Mouse (Mus musculus) neural tube, embryonic 14.5 days (tissue): ENCODE measurements at regions not wholly inside any gene's neighbourhood (a gene's known extent, or its start where the extent isn't known, plus 50 kb on each side); places are given as distances from the start of the nearest gene placed in this dataset.

Experiments used
- ATAC-seq: fragments of 200-750 bp; cut with Nextera tagmentation; 2 replicates; pipeline ENCODE4 v1.8.0; 2017; ENCODE audit warnings: low read depth, mild to moderate bottlenecking, moderate TSS enrichment, moderate library complexity
- H3K27ac ChIP-seq: fragments of 300-500 bp; sonication (generic); 2 replicates; pipeline ENCODE4 v1.5.1; 2014; ENCODE audit warnings: low read depth, mild to moderate bottlenecking, control low read depth, low read length, moderate library complexity, mixed read lengths
- H3K27me3 ChIP-seq: fragments of 300-500 bp; sonication (generic); 2 replicates; pipeline ENCODE4 v1.6.1; 2014; ENCODE audit warnings: low read length; ENCODE audit not compliant: control insufficient read depth, insufficient read depth
- H3K36me3 ChIP-seq: fragments of 300-500 bp; sonication (generic); 2 replicates; pipeline ENCODE4 v1.6.1; 2014; ENCODE audit warnings: low read length, mixed read lengths; ENCODE audit not compliant: control insufficient read depth, insufficient read depth
- H3K4me1 ChIP-seq: fragments of 300-500 bp; sonication (generic); 2 replicates; pipeline ENCODE4 v1.6.1; 2014; ENCODE audit warnings: low read length; ENCODE audit not compliant: control insufficient read depth, insufficient read depth
- H3K4me2 ChIP-seq: fragments of 300-500 bp; sonication (generic); 2 replicates; pipeline ENCODE4 v1.6.1; 2014; ENCODE audit warnings: mild to moderate bottlenecking, low read depth, low read length, control low read depth
- H3K4me3 ChIP-seq: fragments of 300-500 bp; sonication (generic); 2 replicates; pipeline ENCODE4 v1.5.1; 2014; ENCODE audit warnings: low read depth, low read length, control low read depth, mixed read lengths
- H3K9ac ChIP-seq: fragments of 300-500 bp; sonication (generic); replicated peaks from 2 replicates; pipeline ENCODE4 v1.6.1; 2014; ENCODE audit warnings: low read depth, mild to moderate bottlenecking, control low read depth, low read length, mixed read lengths
- H3K9me3 ChIP-seq: fragments of 300-500 bp; sonication (generic); 2 replicates; pipeline ENCODE4 v1.6.1; 2016; ENCODE audit warnings: low read length; ENCODE audit not compliant: control insufficient read depth
- WGBS: fragments of 180-500 bp; shearing (Covaris S2); extraction: QIAGEN DNeasy Blood & Tissue Kit; methylation state at CpG from one replicate; pipeline ENCODE4 v1.1.7; 2014; 5-methylcytosine and 5-hydroxymethylcytosine counted together

DNA sequence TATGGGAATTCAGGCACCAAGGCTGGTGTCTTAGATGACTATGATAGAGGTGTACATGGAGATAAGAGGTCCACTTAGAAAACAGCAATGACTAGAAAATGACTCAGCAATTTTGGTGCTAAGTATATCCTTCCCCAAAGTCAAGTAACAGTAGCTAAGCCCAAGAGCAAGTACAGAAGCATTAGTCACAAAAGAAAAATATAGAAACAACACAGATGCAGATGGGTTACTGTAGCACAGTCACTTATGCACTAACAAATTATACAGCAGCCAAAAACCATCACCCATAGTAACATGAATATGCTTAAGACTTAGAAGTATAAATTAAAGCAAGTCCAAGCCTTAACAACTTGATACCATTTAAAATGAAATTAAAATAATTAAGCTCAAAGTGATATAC, 378.5 kb upstream of the Meis2 start:
- no peak overlapping the region for H3K4me2 ChIP-seq
- H3K9me3 ChIP-seq, result no peaks in the 10 kb centered on the region
- H3K27ac ChIP-seq, result no peak overlapping the region
- no peak overlapping the region for H3K9ac ChIP-seq
- no peak overlapping the region for H3K4me3 ChIP-seq
- H3K27me3 ChIP-seq, result no peaks in the 10 kb centered on the region
- H3K4me1 ChIP-seq, result no peaks in the 10 kb centered on the region
- H3K36me3 ChIP-seq, result no peaks in the 10 kb centered on the region
- no peak for ATAC-seq

- no peak for ATAC-seq
- WGBS, result 44% methylated on average over 2 of the region's 2 CpGs
- Histone ChIP-seq H3K36me3 (no peaks in the 10 kb centered on the region), H3K27ac (no peak overlapping the region), H3K4me1 (no peaks in the 10 kb centered on the region), H3K9ac (no peak overlapping the region), H3K9me3 (no peaks in the 10 kb centered on the region), H3K27me3 (no peaks in the 10 kb centered on the region), H3K4me3 (no peak overlapping the region), H3K4me2 (no peak overlapping the region)
These were observed 374.6 kb upstream of the Meis2 start for GRCm38 (mm10) chr2:116440252-116440651.

GRCm38 (mm10) chr2:116433481-116433880, 367.8 kb upstream of the Meis2 start:
- H3K36me3 ChIP-seq, result no peaks in the 10 kb centered on the region
- H3K4me3 ChIP-seq, result no peak overlapping the region
- H3K27me3 ChIP-seq, result no peaks in the 10 kb centered on the region
- H3K9me3 ChIP-seq, result no peaks in the 10 kb centered on the region
- H3K4me2 ChIP-seq, result no peak overlapping the region
- ATAC-seq, result no peak
- H3K4me1 ChIP-seq, result no peaks in the 10 kb centered on the region
- H3K27ac ChIP-seq, result no peak overlapping the region
- H3K9ac ChIP-seq, result no peak overlapping the region

GRCm38 (mm10) chr2:116424131-116424530, 358.5 kb upstream of the Meis2 start:
- Histone ChIP-seq H3K4me2 (no peak overlapping the region), H3K4me1 (no peaks in the 10 kb centered on the region), H3K27ac (no peak overlapping the region), H3K36me3 (no peaks in the 10 kb centered on the region), H3K27me3 (no peaks in the 10 kb centered on the region), H3K9ac (no peak overlapping the region), H3K4me3 (no peak overlapping the region), H3K9me3 (no peaks in the 10 kb centered on the region)
- no peak for ATAC-seq
- WGBS, result 90% methylated on average over 8 of the region's 8 CpGs

- H3K9me3 ChIP-seq, result no peaks in the 10 kb centered on the region
- no peak overlapping the region for H3K4me3 ChIP-seq
- ATAC-seq, result no peak
- 86% methylated on average over 13 of the region's 13 CpGs for WGBS
- H3K36me3 ChIP-seq, result no peaks in the 10 kb centered on the region
- H3K27me3 ChIP-seq, result no peaks in the 10 kb centered on the region
- no peaks in the 10 kb centered on the region for H3K4me1 ChIP-seq
- no peak overlapping the region for H3K9ac ChIP-seq
- no peak overlapping the region for H3K4me2 ChIP-seq
- H3K27ac ChIP-seq, result no peak overlapping the region
These were observed 352.0 kb upstream of the Meis2 start for GRCm38 (mm10) chr2:116417428-116418195.

- H3K27ac ChIP-seq, result no peak overlapping the region
- no peak overlapping the region for H3K4me2 ChIP-seq
- 51% methylated on average over 1 of the region's 1 CpGs for WGBS
These were observed 350.1 kb upstream of the Meis2 start for GRCm38 (mm10) chr2:116415742-116416141.

DNA sequence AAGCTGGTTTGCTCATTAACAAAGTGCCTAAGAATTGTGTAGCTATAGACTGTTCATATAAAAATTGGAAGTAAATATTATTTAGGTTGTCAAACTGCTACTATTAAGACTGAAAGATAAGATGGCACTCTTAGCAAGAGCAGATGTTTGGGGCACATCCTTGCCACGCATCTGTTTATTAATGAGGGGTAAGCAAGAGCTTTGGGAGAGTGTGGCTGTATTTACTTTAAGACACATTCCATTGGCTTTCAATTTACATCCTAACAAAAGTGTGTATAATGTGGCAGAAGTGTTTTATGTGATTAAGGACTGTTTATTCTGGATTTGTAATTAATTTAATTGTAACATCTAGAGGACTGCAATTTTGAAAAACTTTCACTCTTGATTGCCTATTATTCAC, 336.5 kb upstream of the Meis2 start:
- Histone ChIP-seq H3K4me3 (no peak overlapping the region), H3K9ac (no peak overlapping the region), H3K27ac (no peak overlapping the region), H3K9me3 (no peaks in the 10 kb centered on the region), H3K36me3 (no peaks in the 10 kb centered on the region), H3K4me1 (no peaks in the 10 kb centered on the region), H3K4me2 (no peak overlapping the region), H3K27me3 (no peaks in the 10 kb centered on the region)
- WGBS, result 61% methylated on average over 1 of the region's 1 CpGs
- ATAC-seq, result no peak

More at GRCm38 (mm10) chr2:116415742-116416141, 350.1 kb upstream of the Meis2 start:
- Histone ChIP-seq H3K4me1 (no peaks in the 10 kb centered on the region), H3K36me3 (no peaks in the 10 kb centered on the region), H3K9ac (no peak overlapping the region), H3K27me3 (no peaks in the 10 kb centered on the region), H3K4me3 (no peak overlapping the region), H3K9me3 (no peaks in the 10 kb centered on the region)
- no peak for ATAC-seq

GRCm38 (mm10) chr2:116399966-116400365, 334.3 kb upstream of the Meis2 start:
- no peak overlapping the region for H3K4me3 ChIP-seq
- no peak overlapping the region for H3K4me2 ChIP-seq
- no peak for ATAC-seq
- H3K9ac ChIP-seq, result no peak overlapping the region
- no peaks in the 10 kb centered on the region for H3K36me3 ChIP-seq
- no peaks in the 10 kb centered on the region for H3K9me3 ChIP-seq
- H3K27me3 ChIP-seq, result no peaks in the 10 kb centered on the region
- no peak overlapping the region for H3K27ac ChIP-seq
- WGBS, result 54% methylated on average over 1 of the region's 1 CpGs
- H3K4me1 ChIP-seq, result no peaks in the 10 kb centered on the region

- Histone ChIP-seq H3K27me3 (no peaks in the 10 kb centered on the region), H3K4me1 (no peaks in the 10 kb centered on the region), H3K4me2 (no peak overlapping the region), H3K9me3 (no peaks in the 10 kb centered on the region), H3K27ac (no peak overlapping the region), H3K9ac (no peak overlapping the region), H3K36me3 (no peaks in the 10 kb centered on the region), H3K4me3 (no peak overlapping the region)
- ATAC-seq, result no peak
- 90% methylated on average over 3 of the region's 3 CpGs for WGBS
These were observed 303.2 kb upstream of the Meis2 start for GRCm38 (mm10) chr2:116368811-116369210.
